Mouse (Mus musculus): Measurements from ENCODE around the gene Obsl1. TPM values are rescaled to one million over a fixed set of nuclear protein-coding genes. Genes with fewer than 3 reads are reported as not detected.

Obsl1 gene
- polyA plus RNA-seq, 1 experiment from 2014 or later: 52.4 TPM

DNA sequence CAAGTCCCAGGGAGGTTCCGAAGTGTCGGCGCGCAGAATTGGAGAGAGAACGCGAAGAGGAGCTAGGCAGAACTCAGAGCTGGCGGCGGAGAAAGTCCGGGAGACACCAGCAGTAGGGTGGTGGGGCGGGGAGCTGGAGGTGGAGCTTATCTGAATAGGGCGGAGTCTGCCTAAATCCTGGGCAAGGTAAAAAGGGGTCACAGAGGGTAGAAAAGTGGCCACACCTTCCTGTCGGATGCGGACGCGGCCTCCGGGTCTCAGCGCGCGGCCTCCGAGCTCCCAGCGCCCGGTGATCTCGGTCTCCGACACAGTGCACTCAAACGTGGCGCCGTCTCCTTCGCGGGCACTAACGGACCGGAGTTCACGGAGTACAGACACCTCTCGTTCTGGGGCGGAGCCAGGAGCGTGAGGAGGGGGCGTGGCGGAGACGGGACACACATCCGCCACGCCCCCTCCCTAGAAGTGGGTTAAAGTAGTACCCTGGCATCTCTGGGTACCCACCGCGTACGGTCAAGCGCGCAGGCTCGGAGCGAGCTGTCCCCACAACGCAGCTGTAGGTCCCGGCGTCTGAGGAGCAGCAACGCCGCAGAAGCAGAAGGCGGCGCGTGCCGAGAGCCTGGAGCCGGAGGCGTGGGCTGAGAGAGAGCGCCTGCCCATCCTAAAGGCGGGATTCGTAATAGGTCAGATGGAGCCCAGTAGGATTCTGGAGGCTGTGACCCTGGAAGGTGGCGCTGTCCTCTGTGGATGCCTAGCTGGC lies 18.7 kb downstream of the Obsl1 start:
- Histone ChIP-seq H3K36me3 (replicated peaks; ENCODE audit: control insufficient read depth, insufficient read depth, low read depth, low read length) (no peaks in the 10 kb centered on the region; the same call in 1 of the 2 replicates), H3K4me1 (ENCODE audit: control insufficient read depth, insufficient read depth, low read length) (peaks cover 5% of the 10 kb centered on the region; the same call in 1 of the 2 replicates), H3K27me3 (ENCODE audit: control insufficient read depth, insufficient read depth, low read length) (peaks cover 25% of the 10 kb centered on the region), H3K9ac (replicated peaks; ENCODE audit: low read length) (peak overlapping the region; percentile 29), H3K9me3 (replicated peaks; ENCODE audit: control insufficient read depth, low read length) (no peaks in the 10 kb centered on the region), H3K27ac (replicated peaks; ENCODE audit: low read depth, low read length) (no peak overlapping the region), H3K4me3 (ENCODE audit: low read depth, low read length) (peak overlapping the region; percentile 48), H3K4me2 (ENCODE audit: low read depth, low read length) (peak overlapping the region; percentile 81)
- DNase-seq (ENCODE audit: low spot score): peak; percentile 83
- WGBS: under 1% methylated on average over 62 of the region's 62 CpGs
- peak; percentile 44 for ATAC-seq (replicated peaks; ENCODE audit: insufficient number of reproducible peaks, low FRiP score, low TSS enrichment, low read depth)

DNA sequence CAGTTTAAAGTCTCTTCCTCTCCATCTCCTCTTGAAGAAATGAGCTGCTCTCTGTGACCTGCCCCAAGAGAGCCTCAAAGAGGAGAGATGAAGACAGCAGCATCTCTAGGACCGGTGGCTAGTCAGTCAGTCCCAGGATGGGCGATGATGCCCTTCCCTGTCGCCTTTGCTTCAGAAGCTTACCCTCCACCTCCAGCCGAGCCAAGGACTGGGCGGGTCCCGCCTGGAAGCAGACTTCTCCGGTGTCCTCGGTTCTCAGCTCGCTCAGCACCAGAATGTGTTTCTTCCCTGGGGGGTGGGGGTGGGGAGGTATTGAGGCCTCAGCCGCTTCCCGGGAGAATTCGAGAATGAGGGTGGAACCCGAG lies 19.2 kb downstream of the Obsl1 start:
- ATAC-seq (replicated peaks; ENCODE audit: insufficient number of reproducible peaks, low FRiP score, low TSS enrichment, low read depth) (peak; percentile 6; the same call in 1 of the 2 replicates), DNase-seq (ENCODE audit: low spot score) (no peak)
- H3K4me3 ChIP-seq (ENCODE audit: low read depth, low read length): peak overlapping the region; percentile 48
- H3K36me3 ChIP-seq (replicated peaks; ENCODE audit: control insufficient read depth, insufficient read depth, low read depth, low read length): no peaks in the 10 kb centered on the region; the same call in 1 of the 2 replicates
- no peaks in the 10 kb centered on the region for H3K9me3 ChIP-seq (replicated peaks; ENCODE audit: control insufficient read depth, low read length)
- H3K9ac ChIP-seq (replicated peaks; ENCODE audit: low read length): peak overlapping the region; percentile 29; the same call in 1 of the 2 replicates
- WGBS: under 1% methylated on average over 13 of the region's 13 CpGs
- H3K27ac ChIP-seq (replicated peaks; ENCODE audit: low read depth, low read length): no peak overlapping the region
- peaks cover 5% of the 10 kb centered on the region; the same call in 1 of the 2 replicates for H3K4me1 ChIP-seq (ENCODE audit: control insufficient read depth, insufficient read depth, low read length)
- H3K4me2 ChIP-seq (ENCODE audit: low read depth, low read length): peak overlapping the region; percentile 81
- peaks cover 29% of the 10 kb centered on the region for H3K27me3 ChIP-seq (ENCODE audit: control insufficient read depth, insufficient read depth, low read length)

DNA sequence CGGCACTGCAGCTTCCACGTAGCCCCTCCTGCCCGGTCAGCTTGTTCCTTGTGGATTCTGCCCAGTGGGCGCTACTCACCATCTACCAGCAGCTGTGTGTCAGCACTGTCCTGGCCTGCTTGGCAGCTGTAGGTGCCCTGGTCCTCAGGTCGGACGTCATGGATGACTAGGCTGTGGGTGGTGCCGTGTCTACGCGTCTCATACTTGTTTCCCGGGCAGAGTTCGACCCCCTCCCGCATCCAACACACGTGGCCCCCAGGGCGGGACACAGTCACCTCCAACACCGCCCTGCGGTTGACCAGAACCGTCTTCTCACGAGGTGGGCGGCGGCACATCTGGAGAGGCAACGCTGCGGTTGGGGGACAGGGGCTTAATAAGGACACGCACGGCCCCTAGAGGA lies 19.7 kb downstream of the Obsl1 start:
- ATAC-seq (replicated peaks; ENCODE audit: insufficient number of reproducible peaks, low FRiP score, low TSS enrichment, low read depth) (0 out of 2 replicates have a peak, but pooled peaks have one; percentile 11), DNase-seq (ENCODE audit: low spot score) (no peak)
- peaks cover 29% of the 10 kb centered on the region for H3K27me3 ChIP-seq (ENCODE audit: control insufficient read depth, insufficient read depth, low read length)
- peaks cover 5% of the 10 kb centered on the region; the same call in 1 of the 2 replicates for H3K4me1 ChIP-seq (ENCODE audit: control insufficient read depth, insufficient read depth, low read length)
- peak overlapping the region; percentile 81; the same call in 1 of the 2 replicates for H3K4me2 ChIP-seq (ENCODE audit: low read depth, low read length)
- no peak overlapping the region for H3K27ac ChIP-seq (replicated peaks; ENCODE audit: low read depth, low read length)
- 4% methylated on average over 24 of the region's 24 CpGs for WGBS
- no peak overlapping the region for H3K9ac ChIP-seq (replicated peaks; ENCODE audit: low read length)
- no peak overlapping the region; the same call in 1 of the 2 replicates for H3K4me3 ChIP-seq (ENCODE audit: low read depth, low read length)
- H3K36me3 ChIP-seq (replicated peaks; ENCODE audit: control insufficient read depth, insufficient read depth, low read depth, low read length): no peaks in the 10 kb centered on the region; the same call in 1 of the 2 replicates
- H3K9me3 ChIP-seq (replicated peaks; ENCODE audit: control insufficient read depth, low read length): no peaks in the 10 kb centered on the region

DNA sequence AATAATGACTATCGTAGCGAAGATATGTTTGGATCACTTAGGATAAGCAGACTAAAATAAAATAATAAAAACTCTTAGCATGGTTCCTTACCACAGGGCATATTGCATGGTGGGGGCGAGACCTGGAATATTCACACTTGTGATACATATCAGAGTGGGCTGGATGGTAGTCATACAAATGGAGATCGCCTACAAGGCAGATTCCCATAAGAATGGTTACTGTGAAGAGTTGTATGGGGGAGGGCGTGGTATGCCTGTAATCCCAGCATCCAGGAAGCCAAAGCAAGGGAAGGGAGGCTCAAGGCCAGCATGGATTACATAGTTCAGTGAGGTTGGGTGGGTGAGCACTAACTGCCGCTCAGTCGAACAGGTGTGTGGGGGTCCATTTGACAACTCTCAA lies 25.5 kb downstream of the Obsl1 start:
- H3K27ac ChIP-seq (replicated peaks; ENCODE audit: low read depth, low read length): no peak overlapping the region
- 83% methylated on average over 7 of the region's 7 CpGs for WGBS
- H3K36me3 ChIP-seq (replicated peaks; ENCODE audit: control insufficient read depth, insufficient read depth, low read depth, low read length): peaks cover 5% of the 10 kb centered on the region; the same call in 1 of the 2 replicates
- ATAC-seq (replicated peaks; ENCODE audit: insufficient number of reproducible peaks, low FRiP score, low TSS enrichment, low read depth) (no peak), DNase-seq (ENCODE audit: low spot score) (no peak)
- H3K4me2 ChIP-seq (ENCODE audit: low read depth, low read length): no peak overlapping the region
- no peaks in the 10 kb centered on the region for H3K9me3 ChIP-seq (replicated peaks; ENCODE audit: control insufficient read depth, low read length)
- H3K4me3 ChIP-seq (ENCODE audit: low read depth, low read length): no peak overlapping the region
- no peak overlapping the region for H3K9ac ChIP-seq (replicated peaks; ENCODE audit: low read length)
- H3K4me1 ChIP-seq (ENCODE audit: control insufficient read depth, insufficient read depth, low read length): peaks cover 5% of the 10 kb centered on the region; the same call in 1 of the 2 replicates
- peaks cover 19% of the 10 kb centered on the region for H3K27me3 ChIP-seq (ENCODE audit: control insufficient read depth, insufficient read depth, low read length)

DNA sequence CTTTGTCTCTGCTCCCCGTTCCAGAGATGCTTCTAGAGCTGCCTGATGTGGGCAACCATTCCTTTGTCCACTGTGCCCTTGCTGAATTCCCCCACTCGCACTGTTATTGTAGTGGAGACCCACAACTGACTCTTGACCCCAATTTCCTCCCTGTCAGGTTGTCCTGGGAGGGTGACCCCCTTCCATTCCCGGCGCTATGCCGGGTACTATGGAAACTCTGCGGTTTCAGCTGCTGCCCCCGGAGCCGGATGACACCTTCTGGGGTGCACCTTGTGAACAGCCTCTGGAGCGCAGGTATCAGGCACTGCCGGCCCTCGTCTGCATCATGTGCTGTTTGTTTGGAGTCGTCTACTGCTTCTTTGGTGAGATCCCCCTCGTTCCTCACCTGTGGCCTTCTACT lies 26.2 kb downstream of the Obsl1 start:
- Histone ChIP-seq H3K4me1 (ENCODE audit: control insufficient read depth, insufficient read depth, low read length) (peaks cover 5% of the 10 kb centered on the region; the same call in 1 of the 2 replicates), H3K9ac (replicated peaks; ENCODE audit: low read length) (no peak overlapping the region), H3K27me3 (ENCODE audit: control insufficient read depth, insufficient read depth, low read length) (peaks cover 12% of the 10 kb centered on the region; the same call in 1 of the 2 replicates), H3K9me3 (replicated peaks; ENCODE audit: control insufficient read depth, low read length) (no peaks in the 10 kb centered on the region), H3K4me2 (ENCODE audit: low read depth, low read length) (peak overlapping the region; percentile 71), H3K27ac (replicated peaks; ENCODE audit: low read depth, low read length) (no peak overlapping the region), H3K36me3 (replicated peaks; ENCODE audit: control insufficient read depth, insufficient read depth, low read depth, low read length) (peaks cover 12% of the 10 kb centered on the region), H3K4me3 (ENCODE audit: low read depth, low read length) (peak overlapping the region; percentile 76)
- 14% methylated on average over 13 of the region's 13 CpGs for WGBS
- DNase-seq (ENCODE audit: low spot score) (no peak), ATAC-seq (replicated peaks; ENCODE audit: insufficient number of reproducible peaks, low FRiP score, low TSS enrichment, low read depth) (no peak)

DNA sequence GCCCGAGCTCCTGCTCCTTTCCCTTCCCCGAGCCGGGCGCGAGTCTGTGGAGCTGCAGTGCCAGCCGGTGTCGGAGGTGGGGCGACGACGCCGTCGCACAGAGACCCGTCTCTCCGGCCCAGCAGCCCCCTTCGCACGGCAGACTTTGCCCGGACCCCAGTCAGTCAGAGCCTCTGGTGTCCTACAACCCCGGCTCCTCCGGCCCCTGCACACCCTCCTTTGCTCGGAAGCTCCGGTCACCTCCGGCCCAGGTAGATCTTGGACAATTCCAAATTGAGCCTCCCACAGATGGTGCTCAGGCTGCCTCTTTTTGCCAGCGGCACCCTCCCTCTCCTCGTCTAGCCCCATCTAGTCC lies 26.6 kb downstream of the Obsl1 start:
- Histone ChIP-seq H3K4me2 (ENCODE audit: low read depth, low read length) (peak overlapping the region; percentile 71), H3K36me3 (replicated peaks; ENCODE audit: control insufficient read depth, insufficient read depth, low read depth, low read length) (peaks cover 14% of the 10 kb centered on the region), H3K27ac (replicated peaks; ENCODE audit: low read depth, low read length) (no peak overlapping the region), H3K4me1 (ENCODE audit: control insufficient read depth, insufficient read depth, low read length) (peaks cover 5% of the 10 kb centered on the region; the same call in 1 of the 2 replicates), H3K9me3 (replicated peaks; ENCODE audit: control insufficient read depth, low read length) (no peaks in the 10 kb centered on the region), H3K4me3 (ENCODE audit: low read depth, low read length) (peak overlapping the region; percentile 76), H3K9ac (replicated peaks; ENCODE audit: low read length) (peak overlapping the region; percentile 32; the same call in 1 of the 2 replicates), H3K27me3 (ENCODE audit: control insufficient read depth, insufficient read depth, low read length) (peaks cover 11% of the 10 kb centered on the region; the same call in 1 of the 2 replicates)
- peak; percentile 42; the same call in 1 of the 2 replicates for ATAC-seq (replicated peaks; ENCODE audit: insufficient number of reproducible peaks, low FRiP score, low TSS enrichment, low read depth)
- no peak for DNase-seq (ENCODE audit: low spot score)
- WGBS: under 1% methylated on average over 24 of the region's 24 CpGs

DNA sequence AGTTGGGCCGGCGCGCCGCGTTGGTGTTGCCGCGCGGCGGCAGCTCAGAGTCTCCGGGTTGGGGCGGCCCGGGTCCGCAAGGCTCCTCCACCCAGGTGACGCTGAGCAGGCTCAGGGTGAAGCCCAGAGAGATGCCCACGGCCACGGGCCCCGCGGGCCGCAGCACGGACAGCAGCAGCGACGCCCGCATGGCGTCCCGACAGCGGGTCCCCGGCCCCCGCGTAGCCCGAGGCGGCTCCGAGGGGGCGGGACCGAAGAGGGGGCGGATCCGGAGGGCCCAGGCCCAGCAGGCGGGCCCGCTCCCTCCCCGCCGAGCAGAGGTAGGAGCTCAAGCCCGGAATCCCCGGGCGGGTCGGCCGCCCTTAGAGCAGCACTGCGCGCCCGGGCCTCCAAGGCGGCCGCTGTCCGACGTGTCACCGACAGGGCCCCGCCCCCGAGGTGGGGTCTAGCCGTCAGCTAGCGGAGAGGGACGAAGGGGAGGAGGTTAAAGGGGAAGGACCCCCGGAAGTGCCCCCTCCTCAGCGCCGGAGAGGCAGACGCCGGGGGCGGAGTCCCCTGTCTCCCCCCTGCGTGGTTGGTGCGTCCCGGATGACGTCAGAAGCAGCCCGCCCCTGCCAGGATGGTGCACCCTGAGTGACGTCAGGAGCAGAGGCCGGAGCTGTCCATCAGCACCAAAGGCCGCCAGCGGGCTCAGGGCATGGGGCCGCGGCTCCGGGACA lies 27.2 kb downstream of the Obsl1 start, which contains the start of the genes Chpf and Tmem198:
Gene Chpf, minus strand, starts transcription at position 392 of the 719 bp plus-strand sequence.
Gene Tmem198, plus strand, starts transcription at position 617 of the 719 bp plus-strand sequence.
- H3K27ac ChIP-seq (replicated peaks; ENCODE audit: low read depth, low read length): peak within 1 kb of the TSS; percentile 56
- DNase-seq (ENCODE audit: low spot score) (peak; percentile 99), ATAC-seq (replicated peaks; ENCODE audit: insufficient number of reproducible peaks, low FRiP score, low TSS enrichment, low read depth) (peak; percentile 87)
- under 1% methylated on average over 74 of the region's 76 CpGs for WGBS
- H3K4me2 ChIP-seq (ENCODE audit: low read depth, low read length): peak within 1 kb of the TSS; percentile 91
- no peaks in the 10 kb centered on the region for H3K9me3 ChIP-seq (replicated peaks; ENCODE audit: control insufficient read depth, low read length)
- peak within 1 kb of the TSS; percentile 76 for H3K4me3 ChIP-seq (ENCODE audit: low read depth, low read length)
- peaks cover 5% of the 10 kb centered on the region; the same call in 1 of the 2 replicates for H3K4me1 ChIP-seq (ENCODE audit: control insufficient read depth, insufficient read depth, low read length)
- peaks cover 11% of the 10 kb centered on the region; the same call in 1 of the 2 replicates for H3K27me3 ChIP-seq (ENCODE audit: control insufficient read depth, insufficient read depth, low read length)
- H3K36me3 ChIP-seq (replicated peaks; ENCODE audit: control insufficient read depth, insufficient read depth, low read depth, low read length): peaks cover 14% of the 10 kb centered on the region
- peak within 1 kb of the TSS; percentile 70 for H3K9ac ChIP-seq (replicated peaks; ENCODE audit: low read length)

Measured in embryonic facial prominence, embryonic 11.5 days (tissue).